Mouse (Mus musculus) embryonic facial prominence, embryonic 13.5 days (tissue): ENCODE data around the gene Zfp131. TPM values are rescaled to one million over a fixed set of nuclear protein-coding genes. Genes with fewer than 3 reads are reported as not detected.

ENCODE experiments used
- ATAC-seq: fragments of 200-750 bp; cut with Nextera tagmentation; 2 replicates; pipeline ENCODE4 v1.8.0; 2017; ENCODE audit warnings: low read depth; ENCODE audit not compliant: insufficient number of reproducible peaks, insufficient read depth, low FRiP score, low TSS enrichment
- H3K27ac ChIP-seq: fragments of 300-500 bp; sonication (generic); 2 replicates; pipeline ENCODE4 v1.5.1; 2015; ENCODE audit warnings: moderate library complexity, mild to moderate bottlenecking, inconsistent platforms
- H3K27me3 ChIP-seq: fragments of 300-500 bp; sonication (generic); 2 replicates; pipeline ENCODE4 v1.6.1; 2015; ENCODE audit warnings: mild to moderate bottlenecking, inconsistent platforms
- H3K36me3 ChIP-seq: fragments of 300-500 bp; sonication (generic); 2 replicates; pipeline ENCODE4 v1.6.1; 2015; ENCODE audit warnings: mild to moderate bottlenecking, inconsistent platforms
- H3K4me1 ChIP-seq: fragments of 300-500 bp; sonication (generic); 2 replicates; pipeline ENCODE4 v1.6.1; 2015; ENCODE audit warnings: inconsistent platforms
- H3K4me2 ChIP-seq: fragments of 300-500 bp; sonication (generic); 2 replicates; pipeline ENCODE4 v1.6.1; 2015; ENCODE audit warnings: moderate library complexity, mild to moderate bottlenecking, inconsistent platforms
- H3K4me3 ChIP-seq: fragments of 300-500 bp; sonication (generic); 2 replicates; pipeline ENCODE4 v1.5.1; 2015; ENCODE audit warnings: mild to moderate bottlenecking, inconsistent platforms
- H3K9ac ChIP-seq: fragments of 300-500 bp; sonication (generic); 2 replicates; pipeline ENCODE4 v1.6.1; 2015; ENCODE audit warnings: mild to moderate bottlenecking, inconsistent platforms
- H3K9me3 ChIP-seq: fragments of 300-500 bp; sonication (generic); 2 replicates; pipeline ENCODE4 v1.6.1; 2016; ENCODE audit warnings: inconsistent platforms
- WGBS: fragments of 180-500 bp; shearing (Covaris S2); methylation state at CpG from one replicate; pipeline ENCODE4 v1.1.7; 2015; ENCODE audit warnings: mixed read lengths; 5-methylcytosine and 5-hydroxymethylcytosine counted together
- polyA plus RNA-seq: library from polyadenylated mRNA; unstranded; fragments of >200 nt; fragmentation: Nextera tagmentation; extraction: Ambion mirVana; gene quantifications from 2 replicates; pipeline ENCODE4 v1.2.1, GENCODE M21; 2015

Zfp131 gene
- polyA plus RNA-seq, 1 experiment from 2014 or later = 48.6 TPM

- no peak for ATAC-seq
- WGBS = 81% methylated on average over 5 of the region's 5 CpGs
These were observed 2.2 kb upstream of the Zfp131 start for GRCm38 (mm10) chr13:119792791-119793404.

DNA sequence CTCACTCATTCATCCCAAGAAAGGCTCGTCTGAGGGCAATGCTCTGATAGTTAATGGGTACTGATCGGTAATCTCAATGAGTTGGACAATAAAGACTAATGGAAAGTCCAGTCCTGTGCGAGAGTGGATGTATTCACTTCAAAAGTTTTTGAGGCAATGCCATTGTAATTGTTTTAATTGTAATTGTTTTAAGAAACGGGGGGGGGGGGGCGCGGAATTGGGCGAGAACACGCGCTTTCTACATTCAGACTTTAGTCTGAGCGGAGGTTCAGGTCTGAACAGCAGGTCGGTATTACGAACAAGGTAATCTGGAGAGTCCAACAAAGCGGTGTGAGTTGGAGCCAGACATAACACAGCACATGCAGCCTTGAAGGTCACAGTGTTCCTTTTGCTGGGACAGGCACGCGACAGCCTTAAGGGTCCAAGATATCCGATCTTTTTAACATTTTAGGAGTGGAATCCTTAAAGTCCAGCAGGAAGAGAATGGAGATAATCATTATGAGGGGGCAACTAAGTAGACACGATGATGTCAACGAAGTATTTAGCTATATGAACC is 969 bp upstream of the Zfp131 start:
- no peaks in the 10 kb centered on the region for H3K9me3 ChIP-seq
- H3K27me3 ChIP-seq = no peaks in the 10 kb centered on the region
- ATAC-seq = no peak
- H3K4me3 ChIP-seq = peak overlapping the region; percentile 90
- H3K36me3 ChIP-seq = peaks cover 18% of the 10 kb centered on the region
- peak overlapping the region; percentile 99 for H3K9ac ChIP-seq
- peak overlapping the region; percentile 97 for H3K27ac ChIP-seq
- H3K4me2 ChIP-seq = peak overlapping the region; percentile 80
- WGBS = 4% methylated on average over 18 of the region's 18 CpGs
- H3K4me1 ChIP-seq = peaks cover 18% of the 10 kb centered on the region

More at GRCm38 (mm10) chr13:119792791-119793404, 2.2 kb upstream of the Zfp131 start:
- no peak overlapping the region for H3K27ac ChIP-seq
- no peak overlapping the region for H3K4me3 ChIP-seq
- no peak overlapping the region for H3K4me2 ChIP-seq
- no peaks in the 10 kb centered on the region for H3K9me3 ChIP-seq
- H3K4me1 ChIP-seq = peaks cover 16% of the 10 kb centered on the region
- H3K27me3 ChIP-seq = no peaks in the 10 kb centered on the region
- H3K9ac ChIP-seq = no peak overlapping the region
- peaks cover 8% of the 10 kb centered on the region for H3K36me3 ChIP-seq

GRCm38 (mm10) chr13:119789851-119790717 is 605 bp downstream of the Zfp131 start:
- peak overlapping the region; percentile 97 for H3K27ac ChIP-seq
- H3K9me3 ChIP-seq = no peaks in the 10 kb centered on the region
- H3K36me3 ChIP-seq = peaks cover 30% of the 10 kb centered on the region
- H3K9ac ChIP-seq = peak overlapping the region; percentile 99
- H3K4me2 ChIP-seq = peak overlapping the region; percentile 80
- H3K27me3 ChIP-seq = no peaks in the 10 kb centered on the region
- WGBS = under 1% methylated on average over 41 of the region's 66 CpGs
- peak overlapping the region; percentile 90 for H3K4me3 ChIP-seq
- peak; percentile 56; the same call in 1 of the 2 replicates for ATAC-seq
- peaks cover 19% of the 10 kb centered on the region for H3K4me1 ChIP-seq

- H3K36me3 ChIP-seq = peaks cover 84% of the 10 kb centered on the region
- WGBS = 81% methylated on average over 4 of the region's 4 CpGs
These were observed 7.1 kb downstream of the Zfp131 start for GRCm38 (mm10) chr13:119783581-119783980.

GRCm38 (mm10) chr13:119768541-119768940 is 22.1 kb downstream of the Zfp131 start:
- H3K9me3 ChIP-seq = no peaks in the 10 kb centered on the region
- H3K36me3 ChIP-seq = peaks cover 84% of the 10 kb centered on the region
- no peaks in the 10 kb centered on the region for H3K4me1 ChIP-seq
- 62% methylated on average over 6 of the region's 6 CpGs for WGBS
- no peak overlapping the region for H3K9ac ChIP-seq
- H3K27ac ChIP-seq = no peak overlapping the region
- H3K4me2 ChIP-seq = no peak overlapping the region
- ATAC-seq = no peak
- H3K27me3 ChIP-seq = no peaks in the 10 kb centered on the region
- no peak overlapping the region for H3K4me3 ChIP-seq

More at GRCm38 (mm10) chr13:119783581-119783980, 7.1 kb downstream of the Zfp131 start:
- no peak overlapping the region for H3K27ac ChIP-seq
- no peaks in the 10 kb centered on the region for H3K27me3 ChIP-seq
- no peaks in the 10 kb centered on the region for H3K9me3 ChIP-seq
- no peak overlapping the region for H3K4me2 ChIP-seq
- no peak overlapping the region for H3K9ac ChIP-seq
- no peak for ATAC-seq
- H3K4me3 ChIP-seq = no peak overlapping the region
- H3K4me1 ChIP-seq = 0 out of 2 replicates have a peak, but pooled peaks cover 3% of the 10 kb centered on the region

GRCm38 (mm10) chr13:119766480-119766879 is 24.2 kb downstream of the Zfp131 start:
- Histone ChIP-seq H3K9ac (no peak overlapping the region), H3K36me3 (peaks cover 70% of the 10 kb centered on the region), H3K27ac (no peak overlapping the region), H3K4me1 (no peaks in the 10 kb centered on the region), H3K27me3 (no peaks in the 10 kb centered on the region), H3K4me3 (no peak overlapping the region), H3K9me3 (no peaks in the 10 kb centered on the region), H3K4me2 (no peak overlapping the region)
- no peak for ATAC-seq
- WGBS = 94% methylated on average over 7 of the region's 7 CpGs

GRCm38 (mm10) chr13:119756831-119757230 is 33.9 kb downstream of the Zfp131 start:
- Histone ChIP-seq H3K9ac (no peak overlapping the region), H3K9me3 (no peaks in the 10 kb centered on the region), H3K36me3 (peaks cover 12% of the 10 kb centered on the region), H3K27me3 (no peaks in the 10 kb centered on the region), H3K27ac (no peak overlapping the region), H3K4me3 (no peak overlapping the region), H3K4me2 (peak overlapping the region; percentile 98), H3K4me1 (peaks cover 17% of the 10 kb centered on the region)
- ATAC-seq = no peak
- WGBS = 24% methylated on average over 5 of the region's 5 CpGs

DNA sequence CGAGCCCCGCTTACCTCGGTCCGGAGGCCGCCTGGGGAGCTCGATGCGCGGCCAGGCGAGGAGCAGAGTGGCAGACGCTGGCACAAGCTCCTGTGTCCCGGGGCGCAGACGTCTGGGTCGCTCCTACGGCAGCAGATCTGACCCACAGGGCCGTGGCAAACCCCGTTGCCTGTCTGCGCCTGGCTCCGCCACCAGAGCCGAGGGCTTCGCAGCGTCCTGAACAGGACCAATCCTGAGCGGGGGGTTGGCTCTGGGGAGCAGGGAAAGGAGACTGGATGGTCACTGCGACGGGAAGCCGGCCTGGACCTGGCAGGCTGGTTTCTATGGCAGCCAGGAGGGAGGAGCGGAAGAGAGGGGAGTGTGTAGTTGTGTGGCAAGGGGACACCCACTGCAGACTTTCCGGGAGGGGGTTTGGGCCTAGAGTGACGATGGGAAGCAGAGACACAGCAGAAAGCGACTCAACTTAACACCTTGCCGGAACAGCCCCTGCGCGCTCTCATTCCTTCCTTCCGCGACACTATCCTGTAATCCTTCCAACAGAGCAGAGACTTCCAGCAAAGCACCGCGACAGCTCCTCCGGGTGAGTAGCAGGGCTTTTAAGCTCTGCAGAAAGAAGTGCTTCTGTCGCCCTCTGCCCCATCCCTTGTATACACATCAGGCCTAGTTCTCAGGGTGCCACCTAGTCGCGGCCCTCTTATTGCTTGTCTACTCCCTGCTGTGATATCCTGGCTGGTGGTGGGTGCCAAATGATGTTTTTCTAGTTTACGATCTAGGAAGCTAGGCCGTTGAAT is 34.8 kb downstream of the Zfp131 start, which contains the start of gene Nim1k:
Nim1k (minus strand) TSS at position 202 of the 791 bp plus-strand sequence.
- Histone ChIP-seq H3K27ac (0 out of 2 replicates have a peak within 1 kb of the TSS, but pooled peaks have one; percentile 22), H3K4me2 (peak within 1 kb of the TSS; percentile 98), H3K9me3 (no peaks in the 10 kb centered on the region), H3K4me1 (peaks cover 17% of the 10 kb centered on the region), H3K36me3 (peaks cover 5% of the 10 kb centered on the region), H3K27me3 (no peaks in the 10 kb centered on the region), H3K4me3 (peak within 1 kb of the TSS; percentile 57), H3K9ac (peak within 1 kb of the TSS; percentile 80)
- peak; percentile 83 for ATAC-seq
- WGBS = under 1% methylated on average over 43 of the region's 43 CpGs

GRCm38 (mm10) chr13:119755141-119755547 is 35.5 kb downstream of the Zfp131 start:
- under 1% methylated on average over 16 of the region's 16 CpGs for WGBS
- H3K4me2 ChIP-seq = peak overlapping the region; percentile 98
- H3K27ac ChIP-seq = no peak overlapping the region
- peak overlapping the region; percentile 80 for H3K9ac ChIP-seq
- no peaks in the 10 kb centered on the region for H3K9me3 ChIP-seq
- peaks cover 17% of the 10 kb centered on the region for H3K4me1 ChIP-seq
- ATAC-seq = no peak
- no peaks in the 10 kb centered on the region for H3K27me3 ChIP-seq
- peak overlapping the region; percentile 57 for H3K4me3 ChIP-seq
- H3K36me3 ChIP-seq = no peaks in the 10 kb centered on the region

- peaks cover 17% of the 10 kb centered on the region for H3K4me1 ChIP-seq
- H3K4me3 ChIP-seq = 0 out of 2 replicates have a peak overlapping the region, but pooled peaks have one; percentile 57
- ATAC-seq = no peak
- H3K9me3 ChIP-seq = no peaks in the 10 kb centered on the region
- H3K27me3 ChIP-seq = no peaks in the 10 kb centered on the region
- 24% methylated on average over 3 of the region's 3 CpGs for WGBS
- peak overlapping the region; percentile 98 for H3K4me2 ChIP-seq
- no peak overlapping the region for H3K9ac ChIP-seq
- no peak overlapping the region for H3K27ac ChIP-seq
- H3K36me3 ChIP-seq = no peaks in the 10 kb centered on the region
These were observed 36.1 kb downstream of the Zfp131 start for GRCm38 (mm10) chr13:119754635-119755020.
